Mouse (Mus musculus) left cerebral cortex, postnatal 25 days (tissue): ENCODE data around the gene Gm49318. TPM values are rescaled to one million over a fixed set of nuclear protein-coding genes. Genes with fewer than 3 reads are reported as not detected.

Source experiments
- DNase-seq, 2 experiments: peaks; one replicate each; pipeline ENCODE4 v3.0.0; 2022; ENCODE audit warnings: low spot score in 2 of 2, mixed read lengths in 1 of 2
- intact Hi-C: fragments of 180-260 bp; cut with DNase I; formaldehyde crosslinking; loops from one replicate; pipeline ENCODE4 v1.15.1; 2025
- total RNA-seq, 2 experiments: library from RNA; stranded (reverse); gene quantifications; 2 replicates each; pipeline ENCODE4 v1.2.3; 2021

Gene Gm49318
- total RNA-seq, 2 experiments from 2014 or later, result 0.94 to 4.1 TPM

- intact Hi-C loops, result no loop called here
- no peak for DNase-seq
Observed at GRCm38 (mm10) chr9:22049315-22049714, 21.7 kb downstream of the Gm49318 start.

- intact Hi-C loops, result no loop called here
- DNase-seq, result no peak
Observed at GRCm38 (mm10) chr9:22047329-22047728, 23.7 kb downstream of the Gm49318 start.

- DNase-seq, result no peak
- intact Hi-C loops, result no loop called here
Observed at GRCm38 (mm10) chr9:22041832-22042231, 29.2 kb downstream of the Gm49318 start.

- intact Hi-C loops, result no loop called here
- DNase-seq, result no peak
Observed at GRCm38 (mm10) chr9:22037826-22038225, 33.2 kb downstream of the Gm49318 start.

GRCm38 (mm10) chr9:22035300-22036044 lies 35.6 kb downstream of the Gm49318 start:
- DNase-seq, result no peak
- intact Hi-C loops, result no loop called here

GRCm38 (mm10) chr9:22030386-22030785 lies 40.7 kb downstream of the Gm49318 start:
- intact Hi-C loops, result no loop called here
- DNase-seq, result peak in 1 of 2 experiments; percentile 63

GRCm38 (mm10) chr9:22028467-22028866 lies 42.6 kb downstream of the Gm49318 start:
- intact Hi-C loops, result no loop called here
- DNase-seq, result no peak

- intact Hi-C loops, result no loop called here
- DNase-seq, result no peak
Observed at GRCm38 (mm10) chr9:22024592-22024991, 46.5 kb downstream of the Gm49318 start.

- no peak for DNase-seq
- intact Hi-C loops, result no loop called here
Observed at GRCm38 (mm10) chr9:22017208-22017825, 53.7 kb downstream of the Gm49318 start.

GRCm38 (mm10) chr9:22016245-22016644 lies 54.8 kb downstream of the Gm49318 start:
- DNase-seq, result no peak
- intact Hi-C loops, result no loop called here

- no peak for DNase-seq
- intact Hi-C loops, result no loop called here
Observed at GRCm38 (mm10) chr9:22012731-22013130, 58.3 kb downstream of the Gm49318 start.

GRCm38 (mm10) chr9:22011055-22011454 lies 60.0 kb downstream of the Gm49318 start:
- intact Hi-C loops, result no loop called here
- DNase-seq, result no peak

GRCm38 (mm10) chr9:22004546-22004945 lies 66.5 kb downstream of the Gm49318 start:
- intact Hi-C loops, result no loop called here
- no peak for DNase-seq

- intact Hi-C loops, result loop anchor here (2.0 kb wide), 1 partner anchor 46 kb away; no protein-coding TSS in a partner anchor
- peak in 1 of 2 experiments; percentile 60 for DNase-seq
Observed at GRCm38 (mm10) chr9:22003163-22003554, 67.9 kb downstream of the Gm49318 start.

- peak; percentile 100 for DNase-seq
- intact Hi-C loops, result loop anchor here (2.0 kb wide), 1 partner anchor 46 kb away; no protein-coding TSS in a partner anchor
Observed at GRCm38 (mm10) chr9:22002194-22003162, 68.6 kb downstream of the Gm49318 start, which contains the start of the genes Ccdc151 and Prkcsh. TSS of gene Ccdc151 (minus strand) at chr9:22002634. TSS of gene Prkcsh (plus strand) at chr9:22002806.

- DNase-seq, result no peak
- intact Hi-C loops, result loop anchor here (2.0 kb wide), 1 partner anchor 45 kb away; no protein-coding TSS in a partner anchor
Observed at GRCm38 (mm10) chr9:22001633-22002032, 69.4 kb downstream of the Gm49318 start.

GRCm38 (mm10) chr9:22000296-22000695 lies 70.8 kb downstream of the Gm49318 start:
- no peak for DNase-seq
- intact Hi-C loops, result no loop called here

GRCm38 (mm10) chr9:21996178-21996867 lies 74.7 kb downstream of the Gm49318 start:
- no peak for DNase-seq
- intact Hi-C loops, result no loop called here

GRCm38 (mm10) chr9:21992227-21992626 lies 78.8 kb downstream of the Gm49318 start:
- no peak for DNase-seq
- intact Hi-C loops, result no loop called here
